Mouse (Mus musculus) intestine, embryonic 14.5 days (tissue): ENCODE results near the gene Fam20b. TPM values are rescaled to one million over a fixed set of nuclear protein-coding genes. Genes with fewer than 3 reads are reported as not detected.

Source experiments
- ATAC-seq: fragments of 200-750 bp; cut with Nextera tagmentation; replicated peaks from 2 replicates; pipeline ENCODE4 v1.8.0; 2017; ENCODE audit warnings: low read depth, moderate number of reproducible peaks, moderate TSS enrichment, moderate library complexity; ENCODE audit not compliant: low FRiP score, low TSS enrichment
- DNase-seq: peaks from one replicate; pipeline ENCODE4 v3.0.0-alpha.2; 2018; ENCODE audit warnings: low spot score
- H3K27ac ChIP-seq: fragments of 300-500 bp; sonication (generic); 2 replicates; pipeline ENCODE4 v1.5.1; 2014; ENCODE audit warnings: low read depth, mild to moderate bottlenecking, control low read depth
- H3K27me3 ChIP-seq: fragments of 300-500 bp; sonication (generic); replicated peaks from 2 replicates; pipeline ENCODE4 v1.6.1; 2014; ENCODE audit warnings: low read length, control low read depth; ENCODE audit not compliant: control insufficient read depth, insufficient read depth
- H3K36me3 ChIP-seq: fragments of 300-500 bp; sonication (generic); 2 replicates; pipeline ENCODE4 v1.6.1; 2014; ENCODE audit warnings: low read length, control low read depth; ENCODE audit not compliant: control insufficient read depth, insufficient read depth
- H3K4me1 ChIP-seq: fragments of 300-500 bp; sonication (generic); replicated peaks from 2 replicates; pipeline ENCODE4 v1.6.1; 2014; ENCODE audit warnings: low read length, control low read depth, mixed read lengths; ENCODE audit not compliant: control insufficient read depth, insufficient read depth
- H3K4me2 ChIP-seq: fragments of 300-500 bp; sonication (generic); 2 replicates; pipeline ENCODE4 v1.6.1; 2014; ENCODE audit warnings: low read length
- H3K4me3 ChIP-seq: fragments of 300-500 bp; sonication (generic); 2 replicates; pipeline ENCODE4 v1.5.1; 2014; ENCODE audit warnings: low read depth, low read length, control low read depth, mixed read lengths
- H3K9ac ChIP-seq: fragments of 300-500 bp; sonication (generic); 2 replicates; pipeline ENCODE4 v1.6.1; 2014; ENCODE audit warnings: mild to moderate bottlenecking, low read length
- H3K9me3 ChIP-seq: fragments of 300-500 bp; sonication (generic); 2 replicates; pipeline ENCODE4 v1.6.1; 2016; ENCODE audit warnings: low read length, control low read depth; ENCODE audit not compliant: control insufficient read depth
- WGBS: fragments of 180-500 bp; shearing (Covaris S2); extraction: QIAGEN DNeasy Blood & Tissue Kit; methylation state at CpG from one replicate; pipeline ENCODE4 v1.1.7; 2014; 5-methylcytosine and 5-hydroxymethylcytosine counted together
- polyA plus RNA-seq: library from polyadenylated mRNA; unstranded; fragments of >200 nt; fragmentation: Nextera tagmentation; extraction: Ambion mirVana; gene quantifications from 2 replicates; pipeline ENCODE4 v1.2.1, GENCODE M21; 2014

Gene Fam20b
- polyA plus RNA-seq, 1 experiment from 2014 or later, result 44.3 TPM

- DNase-seq, result peak; percentile 78
- no peaks in the 10 kb centered on the region for H3K27me3 ChIP-seq
- H3K9me3 ChIP-seq, result no peaks in the 10 kb centered on the region
- peaks cover 13% of the 10 kb centered on the region; the same call in 1 of the 2 replicates for H3K4me1 ChIP-seq
- H3K4me2 ChIP-seq, result peak overlapping the region; percentile 71
- H3K36me3 ChIP-seq, result peaks cover 12% of the 10 kb centered on the region
- 16% methylated on average over 13 of the region's 13 CpGs for WGBS
- no peak for ATAC-seq
- H3K4me3 ChIP-seq, result peak overlapping the region; percentile 93
- H3K27ac ChIP-seq, result peak overlapping the region; percentile 87
- H3K9ac ChIP-seq, result peak overlapping the region; percentile 88
These were observed 1.1 kb downstream of the Fam20b start for GRCm38 (mm10) chr1:156717751-156718285.

GRCm38 (mm10) chr1:156716681-156717080 is 2.2 kb downstream of the Fam20b start:
- no peak for ATAC-seq
- WGBS, result 85% methylated on average over 6 of the region's 6 CpGs
- H3K4me1 ChIP-seq, result peaks cover 13% of the 10 kb centered on the region; the same call in 1 of the 2 replicates
- H3K4me3 ChIP-seq, result no peak overlapping the region
- peak; percentile 45 for DNase-seq
- no peaks in the 10 kb centered on the region for H3K9me3 ChIP-seq
- no peaks in the 10 kb centered on the region for H3K27me3 ChIP-seq
- no peak overlapping the region for H3K27ac ChIP-seq
- no peak overlapping the region for H3K4me2 ChIP-seq
- H3K36me3 ChIP-seq, result peaks cover 12% of the 10 kb centered on the region
- H3K9ac ChIP-seq, result no peak overlapping the region

GRCm38 (mm10) chr1:156710472-156711098 is 8.3 kb downstream of the Fam20b start:
- Histone ChIP-seq H3K4me1 (peaks cover 7% of the 10 kb centered on the region; the same call in 1 of the 2 replicates), H3K27ac (no peak overlapping the region), H3K9ac (no peak overlapping the region), H3K4me3 (no peak overlapping the region), H3K9me3 (no peaks in the 10 kb centered on the region), H3K4me2 (no peak overlapping the region), H3K27me3 (no peaks in the 10 kb centered on the region), H3K36me3 (peaks cover 11% of the 10 kb centered on the region)
- ATAC-seq, result no peak
- WGBS, result 74% methylated on average over 10 of the region's 10 CpGs
- DNase-seq, result no peak

GRCm38 (mm10) chr1:156708672-156709071 is 10.2 kb downstream of the Fam20b start:
- DNase-seq, result no peak
- Histone ChIP-seq H3K4me2 (no peak overlapping the region), H3K9me3 (no peaks in the 10 kb centered on the region), H3K36me3 (peaks cover 23% of the 10 kb centered on the region), H3K4me1 (peaks cover 4% of the 10 kb centered on the region; the same call in 1 of the 2 replicates), H3K9ac (no peak overlapping the region), H3K27ac (no peak overlapping the region), H3K4me3 (no peak overlapping the region), H3K27me3 (no peaks in the 10 kb centered on the region)
- no peak for ATAC-seq
- WGBS, result 88% methylated on average over 3 of the region's 3 CpGs

GRCm38 (mm10) chr1:156705696-156706285 is 13.1 kb downstream of the Fam20b start:
- WGBS, result 85% methylated on average over 10 of the region's 10 CpGs
- H3K27ac ChIP-seq, result no peak overlapping the region
- no peak for DNase-seq
- H3K9me3 ChIP-seq, result no peaks in the 10 kb centered on the region
- ATAC-seq, result no peak
- H3K4me3 ChIP-seq, result no peak overlapping the region
- peaks cover under 1% of the 10 kb centered on the region; the same call in 1 of the 2 replicates for H3K4me1 ChIP-seq
- H3K36me3 ChIP-seq, result peaks cover 45% of the 10 kb centered on the region
- H3K4me2 ChIP-seq, result no peak overlapping the region
- no peaks in the 10 kb centered on the region for H3K27me3 ChIP-seq
- H3K9ac ChIP-seq, result no peak overlapping the region

- H3K27ac ChIP-seq, result no peak overlapping the region
- H3K9ac ChIP-seq, result no peak overlapping the region
- ATAC-seq (no peak), DNase-seq (no peak)
- no peaks in the 10 kb centered on the region for H3K4me1 ChIP-seq
- H3K4me2 ChIP-seq, result no peak overlapping the region
- no peak overlapping the region for H3K4me3 ChIP-seq
- H3K36me3 ChIP-seq, result peaks cover 64% of the 10 kb centered on the region
- H3K9me3 ChIP-seq, result no peaks in the 10 kb centered on the region
- no peaks in the 10 kb centered on the region for H3K27me3 ChIP-seq
- WGBS, result 94% methylated on average over 4 of the region's 4 CpGs
These were observed 15.4 kb downstream of the Fam20b start for GRCm38 (mm10) chr1:156703444-156703843.

GRCm38 (mm10) chr1:156702151-156702550 is 16.7 kb downstream of the Fam20b start:
- WGBS, result 92% methylated on average over 7 of the region's 7 CpGs
- ATAC-seq (no peak), DNase-seq (no peak)
- Histone ChIP-seq H3K4me3 (no peak overlapping the region), H3K27me3 (no peaks in the 10 kb centered on the region), H3K9ac (no peak overlapping the region), H3K27ac (no peak overlapping the region), H3K4me1 (no peaks in the 10 kb centered on the region), H3K36me3 (peaks cover 72% of the 10 kb centered on the region), H3K9me3 (no peaks in the 10 kb centered on the region), H3K4me2 (no peak overlapping the region)

GRCm38 (mm10) chr1:156686025-156686661 is 32.7 kb downstream of the Fam20b start:
- Histone ChIP-seq H3K27ac (no peak overlapping the region), H3K4me2 (no peak overlapping the region), H3K9ac (no peak overlapping the region), H3K9me3 (no peaks in the 10 kb centered on the region), H3K4me1 (no peaks in the 10 kb centered on the region), H3K36me3 (peaks cover 82% of the 10 kb centered on the region), H3K27me3 (no peaks in the 10 kb centered on the region), H3K4me3 (no peak overlapping the region)
- DNase-seq (no peak), ATAC-seq (no peak)
- WGBS, result 78% methylated on average over 7 of the region's 7 CpGs
